Mouse (Mus musculus) heart, adult 8-10 months (tissue): ENCODE measurements around the gene Speer2. TPM values are rescaled to one million over a fixed set of nuclear protein-coding genes. Genes with fewer than 3 reads are reported as not detected.

Source experiments
- DNase-seq: peaks from one replicate; pipeline ENCODE4 v3.0.0; 2022; ENCODE audit warnings: low spot score
- total RNA-seq, 4 experiments: library from RNA; stranded (reverse); gene quantifications; 2 replicates each; pipeline ENCODE4 v1.2.4; 2022

Speer2 gene
- total RNA-seq, result not detected

GRCm38 (mm10) chr16:69863644-69864043 is at the start of gene Speer2:
Speer2 (minus strand) TSS chr16:69863744.
- DNase-seq, result no peak

GRCm38 (mm10) chr16:69904303-69904702 is 40.8 kb upstream of the Speer2 start:
- no peak for DNase-seq

- no peak for DNase-seq
Measured at GRCm38 (mm10) chr16:69880712-69881111, 17.2 kb upstream of the Speer2 start.

GRCm38 (mm10) chr16:69836628-69837027 is 26.9 kb downstream of the Speer2 start:
- no peak for DNase-seq

GRCm38 (mm10) chr16:69813652-69814051 is 49.9 kb downstream of the Speer2 start:
- DNase-seq, result no peak
